Mouse (Mus musculus) spleen, adult 2 months (tissue): ENCODE data around the gene Dnajc25.

ENCODE experiments used
- CTCF ChIP-seq: fragments of 200-500 bp; IDR thresholded peaks from 2 replicates; pipeline ENCODE4 v1.5.1; 2011; ENCODE audit warnings: mild to moderate bottlenecking, inconsistent platforms; ENCODE audit not compliant: insufficient read depth, insufficient read length, insufficient replicate concordance; ENCODE audit errors: extremely low read depth
- POLR2A ChIP-seq: fragments of 200-500 bp; IDR thresholded peaks from 2 replicates; pipeline ENCODE4 v1.6.1; 2011; ENCODE audit warnings: low read depth, low read length, inconsistent platforms

DNA sequence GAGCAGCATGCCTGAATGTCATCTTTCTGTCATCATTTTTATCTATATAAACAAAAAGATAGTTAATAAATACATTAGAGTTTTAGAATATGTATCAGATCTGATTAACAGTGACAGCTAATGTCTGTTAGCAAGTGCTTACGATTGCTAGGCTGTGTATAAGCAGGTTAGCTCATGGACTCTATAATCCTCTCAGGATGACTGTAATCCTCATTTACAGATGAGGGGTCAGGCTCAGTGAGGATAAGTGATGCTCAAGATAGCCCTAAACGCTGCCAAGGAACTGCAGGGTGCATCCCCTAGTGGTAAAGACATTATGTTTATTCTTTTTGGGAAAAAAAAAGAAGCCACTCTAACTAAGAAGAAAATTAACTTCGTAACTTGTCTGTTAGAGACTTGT lies 74.4 kb downstream of the Dnajc25 start:
- TF ChIP-seq CTCF (no peak), POLR2A (no peak)
